Mouse (Mus musculus) liver, postnatal 0 days (tissue): Measurements from ENCODE around the gene Tmem185b. TPM values are rescaled to one million over a fixed set of nuclear protein-coding genes. Genes with fewer than 3 reads are reported as not detected.

ENCODE experiments used
- ATAC-seq: fragments of 200-750 bp; cut with Nextera tagmentation; 2 replicates; pipeline ENCODE4 v1.8.0; 2017; ENCODE audit warnings: mild to moderate bottlenecking, moderate library complexity
- DNase-seq: peaks from one replicate; pipeline ENCODE4 v3.0.0-alpha.2; 2016
- H3K27ac ChIP-seq: fragments of 300-500 bp; sonication (generic); 2 replicates; pipeline ENCODE4 v1.5.1; 2014; ENCODE audit warnings: antibody characterized with exemption, moderate library complexity, mild to moderate bottlenecking, low read depth
- H3K27me3 ChIP-seq: fragments of 300-500 bp; sonication (generic); 2 replicates; pipeline ENCODE4 v1.6.1; 2014; ENCODE audit warnings: low read length, control low read depth, mixed read lengths; ENCODE audit not compliant: insufficient read depth
- H3K36me3 ChIP-seq: fragments of 300-500 bp; sonication (generic); replicated peaks from 2 replicates; pipeline ENCODE4 v1.6.1; 2014; ENCODE audit warnings: mild to moderate bottlenecking, control low read depth, low read length, moderate library complexity, mixed read lengths; ENCODE audit not compliant: insufficient read depth
- H3K4me1 ChIP-seq: fragments of 300-500 bp; sonication (generic); 2 replicates; pipeline ENCODE4 v1.6.1; 2014; ENCODE audit warnings: antibody characterized with exemption, mild to moderate bottlenecking, control low read depth; ENCODE audit not compliant: insufficient read depth
- H3K4me2 ChIP-seq: fragments of 300-500 bp; sonication (generic); 2 replicates; pipeline ENCODE4 v1.6.1; 2014; ENCODE audit warnings: low read depth, mild to moderate bottlenecking, low read length, moderate library complexity, mixed read lengths
- H3K4me3 ChIP-seq: fragments of 300-500 bp; sonication (generic); 2 replicates; pipeline ENCODE4 v1.5.1; 2014; ENCODE audit warnings: low read depth, low read length
- H3K9ac ChIP-seq: fragments of 300-500 bp; sonication (generic); replicated peaks from 2 replicates; pipeline ENCODE4 v1.6.1; 2014; ENCODE audit warnings: mild to moderate bottlenecking, moderate library complexity
- H3K9me3 ChIP-seq: fragments of 300-500 bp; sonication (generic); 2 replicates; pipeline ENCODE4 v1.6.1; 2016; ENCODE audit warnings: mild to moderate bottlenecking, control low read depth, low read length, mixed read lengths
- CTCF ChIP-seq: sonication (generic); IDR thresholded peaks from 2 replicates; pipeline ENCODE4 v1.5.1; 2016; ENCODE audit warnings: antibody characterized with exemption, low read depth
- EP300 ChIP-seq: IDR thresholded peaks from 2 replicates; pipeline ENCODE4 v1.6.1; 2016; ENCODE audit warnings: antibody characterized with exemption, low read depth, mild to moderate bottlenecking
- WGBS: fragments of 180-500 bp; shearing (Covaris S2); extraction: QIAGEN DNeasy Blood & Tissue Kit; methylation state at CpG from one replicate; pipeline ENCODE4 v1.1.7; 2014; ENCODE audit not compliant: insufficient replicate concordance; 5-methylcytosine and 5-hydroxymethylcytosine counted together
- polyA plus RNA-seq: library from polyadenylated mRNA; unstranded; fragments of >200 nt; fragmentation: Nextera tagmentation; extraction: Ambion mirVana; gene quantifications from 2 replicates; pipeline ENCODE4 v1.2.1, GENCODE M21; 2015

Tmem185b gene
- polyA plus RNA-seq, 1 experiment from 2014 or later, result 12.7 TPM

DNA sequence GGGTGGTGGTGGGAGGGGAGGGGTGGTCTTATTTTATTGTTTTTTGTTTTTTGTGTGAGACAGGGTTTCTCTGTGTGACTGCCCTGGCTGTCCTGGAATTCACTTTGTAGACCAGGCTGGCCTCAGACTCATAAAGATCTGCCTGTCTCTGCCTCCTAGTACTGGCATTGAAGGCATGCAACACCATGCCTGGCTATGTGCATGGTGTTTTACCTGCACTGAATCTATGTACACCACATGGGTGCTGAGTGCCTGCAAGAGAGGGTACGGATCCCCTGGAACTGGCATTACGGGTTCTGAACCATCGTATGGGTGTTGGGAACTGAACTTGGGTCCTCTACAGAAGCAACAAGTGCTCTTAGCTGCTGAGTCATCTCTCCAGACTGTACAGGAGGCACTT, 20.0 kb upstream of the Tmem185b start:
- Histone ChIP-seq H3K4me2 (no peak overlapping the region), H3K9me3 (no peaks in the 10 kb centered on the region), H3K9ac (no peak overlapping the region), H3K4me1 (peaks cover 22% of the 10 kb centered on the region), H3K4me3 (no peak overlapping the region), H3K36me3 (peaks cover 2% of the 10 kb centered on the region; the same call in 1 of the 2 replicates), H3K27ac (no peak overlapping the region), H3K27me3 (no peaks in the 10 kb centered on the region)
- no peak for DNase-seq
- no peak for ATAC-seq
- 70% methylated on average over 3 of the region's 3 CpGs for WGBS
- no peak for TF ChIP-seq EP300
- TF ChIP-seq CTCF, result no peak

DNA sequence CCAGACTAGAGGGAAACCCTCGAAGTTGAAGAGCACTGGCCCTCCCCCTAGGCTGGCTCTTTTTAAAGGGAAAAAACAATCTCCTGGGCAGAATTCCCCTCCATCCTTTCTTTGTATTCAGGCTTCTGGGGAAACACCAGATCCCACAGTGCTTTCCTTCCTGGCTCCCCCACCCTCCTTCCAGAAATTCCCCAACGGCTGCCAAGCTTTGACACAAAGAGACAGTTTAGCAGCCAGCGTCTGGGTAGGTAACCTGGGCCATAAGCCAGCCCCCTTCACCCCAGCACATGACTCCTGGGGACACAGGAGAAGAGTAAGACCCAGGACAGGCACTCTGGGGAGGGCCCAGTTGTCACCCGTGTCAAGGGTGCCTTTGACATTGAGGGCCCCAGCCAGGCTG, 17.4 kb upstream of the Tmem185b start:
- H3K27me3 ChIP-seq, result no peaks in the 10 kb centered on the region
- no peak overlapping the region for H3K4me2 ChIP-seq
- ATAC-seq, result no peak
- no peak overlapping the region for H3K4me3 ChIP-seq
- TF ChIP-seq CTCF, result no peak
- TF ChIP-seq EP300, result no peak
- DNase-seq, result no peak
- no peaks in the 10 kb centered on the region for H3K9me3 ChIP-seq
- no peak overlapping the region for H3K27ac ChIP-seq
- H3K4me1 ChIP-seq, result peaks cover 7% of the 10 kb centered on the region
- WGBS, result 32% methylated on average over 4 of the region's 4 CpGs
- no peak overlapping the region for H3K9ac ChIP-seq
- H3K36me3 ChIP-seq, result no peaks in the 10 kb centered on the region

DNA sequence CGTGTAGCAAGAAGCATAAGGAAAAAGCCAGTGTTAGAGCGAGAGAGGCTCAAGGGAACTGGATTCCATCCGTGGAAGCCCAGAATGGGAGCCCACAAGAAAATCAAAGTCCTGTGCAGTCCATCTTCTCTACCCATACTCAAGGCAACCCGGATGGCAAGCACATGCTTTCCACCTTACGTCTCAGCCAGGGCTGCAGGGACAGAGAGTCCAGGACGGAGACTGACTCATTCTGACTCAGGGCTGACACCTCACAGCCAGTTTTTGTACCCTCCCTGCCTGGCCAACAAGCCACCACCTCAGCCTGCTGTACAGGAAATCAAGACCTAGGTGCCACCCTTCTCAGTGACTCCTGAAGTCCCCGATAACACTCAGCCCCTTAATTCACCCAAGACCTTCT, 16.5 kb upstream of the Tmem185b start:
- TF ChIP-seq EP300 (no peak), CTCF (no peak)
- no peak for DNase-seq
- H3K9ac ChIP-seq, result no peak overlapping the region
- no peaks in the 10 kb centered on the region for H3K36me3 ChIP-seq
- no peak for ATAC-seq
- H3K9me3 ChIP-seq, result no peaks in the 10 kb centered on the region
- no peak overlapping the region for H3K27ac ChIP-seq
- H3K27me3 ChIP-seq, result no peaks in the 10 kb centered on the region
- peaks cover 6% of the 10 kb centered on the region for H3K4me1 ChIP-seq
- no peak overlapping the region for H3K4me3 ChIP-seq
- WGBS, result 66% methylated on average over 7 of the region's 7 CpGs
- no peak overlapping the region for H3K4me2 ChIP-seq

DNA sequence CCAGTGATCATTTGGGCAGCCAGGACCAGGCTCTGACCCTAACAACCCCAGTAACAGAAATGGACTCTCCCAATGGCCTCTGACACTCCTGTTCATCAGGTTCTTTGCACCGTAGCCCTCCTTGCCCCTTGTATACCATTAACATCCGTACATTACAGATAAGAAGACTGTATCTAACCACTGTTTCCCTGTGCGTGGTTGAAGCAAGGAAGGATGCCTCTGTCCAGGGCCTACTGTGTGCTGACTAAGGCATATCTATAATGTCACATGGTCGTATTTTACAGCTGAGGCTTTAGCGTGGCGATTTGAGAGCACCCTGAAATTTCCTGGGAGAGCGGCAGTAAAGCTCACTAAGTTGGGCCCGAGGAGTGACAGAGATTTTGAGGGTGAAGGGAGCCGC, 15.6 kb upstream of the Tmem185b start:
- no peak overlapping the region for H3K9ac ChIP-seq
- H3K4me3 ChIP-seq, result no peak overlapping the region
- H3K27me3 ChIP-seq, result no peaks in the 10 kb centered on the region
- H3K4me1 ChIP-seq, result no peaks in the 10 kb centered on the region
- TF ChIP-seq CTCF (no peak), EP300 (no peak)
- 35% methylated on average over 9 of the region's 9 CpGs for WGBS
- peak overlapping the region; percentile 40; the same call in 1 of the 2 replicates for H3K27ac ChIP-seq
- DNase-seq (no peak), ATAC-seq (peak; percentile 43; the same call in 1 of the 2 replicates)
- no peaks in the 10 kb centered on the region for H3K9me3 ChIP-seq
- no peaks in the 10 kb centered on the region for H3K36me3 ChIP-seq
- H3K4me2 ChIP-seq, result no peak overlapping the region

DNA sequence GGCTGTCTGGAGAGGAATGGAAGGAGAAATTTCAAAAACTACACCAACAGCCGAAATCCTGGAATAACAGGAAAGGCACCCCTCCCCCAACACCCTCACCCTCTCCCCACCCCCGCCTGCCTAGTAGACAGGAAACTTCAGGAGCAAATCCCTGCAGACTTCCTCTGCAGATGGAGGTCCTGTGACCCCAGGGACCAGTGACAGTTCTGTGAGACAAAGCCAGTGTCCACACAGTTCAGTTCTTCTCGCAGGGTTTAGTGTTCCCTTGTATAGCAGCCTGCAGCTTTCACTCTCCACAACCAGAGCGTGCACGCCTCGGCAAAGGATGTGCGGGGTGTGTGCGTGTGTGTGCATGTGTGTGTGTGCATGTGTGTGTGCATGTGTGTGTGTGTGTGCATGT, 15.1 kb upstream of the Tmem185b start:
- no peak overlapping the region for H3K4me2 ChIP-seq
- H3K27me3 ChIP-seq, result no peaks in the 10 kb centered on the region
- H3K9ac ChIP-seq, result no peak overlapping the region
- no peak for DNase-seq
- no peaks in the 10 kb centered on the region for H3K36me3 ChIP-seq
- H3K4me1 ChIP-seq, result no peaks in the 10 kb centered on the region
- peak overlapping the region; percentile 40; the same call in 1 of the 2 replicates for H3K27ac ChIP-seq
- ATAC-seq, result peak; percentile 47
- 52% methylated on average over 8 of the region's 8 CpGs for WGBS
- no peak overlapping the region for H3K4me3 ChIP-seq
- no peak for TF ChIP-seq CTCF
- no peak for TF ChIP-seq EP300
- H3K9me3 ChIP-seq, result no peaks in the 10 kb centered on the region

DNA sequence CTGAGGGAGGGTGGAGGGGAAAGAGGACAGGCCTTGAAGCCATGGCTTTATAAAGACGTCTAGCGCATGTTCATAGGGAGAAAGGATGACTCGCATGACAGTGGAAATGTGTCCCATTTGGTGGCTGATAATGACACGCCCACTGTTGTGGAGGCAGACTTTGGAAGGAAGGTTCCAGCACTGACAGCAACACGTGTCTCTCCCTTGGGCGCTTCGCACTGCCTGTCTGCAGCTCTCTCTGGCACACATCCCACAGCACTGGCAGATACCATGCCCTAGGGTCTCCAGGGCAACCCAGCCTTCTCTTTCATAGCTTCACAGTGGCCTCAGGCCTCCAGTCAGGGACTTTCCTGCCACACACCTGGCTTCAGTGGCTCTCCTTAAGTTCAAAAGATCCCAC, 7.9 kb upstream of the Tmem185b start:
- peaks cover 8% of the 10 kb centered on the region; the same call in 1 of the 2 replicates for H3K4me1 ChIP-seq
- 69% methylated on average over 7 of the region's 7 CpGs for WGBS
- H3K27me3 ChIP-seq, result no peaks in the 10 kb centered on the region
- ATAC-seq, result no peak
- no peak overlapping the region for H3K4me3 ChIP-seq
- H3K9ac ChIP-seq, result no peak overlapping the region
- TF ChIP-seq CTCF (no peak), EP300 (no peak)
- DNase-seq, result no peak
- no peaks in the 10 kb centered on the region for H3K36me3 ChIP-seq
- H3K9me3 ChIP-seq, result no peaks in the 10 kb centered on the region
- H3K4me2 ChIP-seq, result no peak overlapping the region
- no peak overlapping the region for H3K27ac ChIP-seq

DNA sequence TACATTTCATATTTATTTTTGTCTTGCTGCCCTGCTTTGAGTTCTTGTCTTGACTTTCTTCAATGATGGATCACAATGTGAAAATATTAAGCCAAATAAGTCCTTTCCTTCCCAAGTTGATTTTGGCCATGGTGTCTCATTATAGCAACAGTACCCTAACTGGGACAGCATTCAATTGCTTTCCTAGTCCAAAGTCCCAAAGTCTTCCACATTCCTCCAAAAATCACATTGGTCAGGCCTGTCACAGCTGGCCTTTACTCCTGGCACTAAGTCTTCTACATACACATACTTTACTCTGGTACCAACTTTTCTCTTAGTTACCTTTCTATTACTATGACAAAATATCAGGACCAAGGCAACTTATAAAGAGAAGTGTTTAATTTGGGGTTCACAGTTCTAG, 7.2 kb upstream of the Tmem185b start:
- no peak overlapping the region for H3K4me2 ChIP-seq
- H3K9me3 ChIP-seq, result no peaks in the 10 kb centered on the region
- H3K27ac ChIP-seq, result no peak overlapping the region
- DNase-seq, result no peak
- TF ChIP-seq CTCF (no peak), EP300 (no peak)
- H3K9ac ChIP-seq, result no peak overlapping the region
- no peak overlapping the region for H3K4me3 ChIP-seq
- H3K27me3 ChIP-seq, result no peaks in the 10 kb centered on the region
- no peaks in the 10 kb centered on the region for H3K36me3 ChIP-seq
- peaks cover 11% of the 10 kb centered on the region; the same call in 1 of the 2 replicates for H3K4me1 ChIP-seq
- ATAC-seq, result no peak
